Mouse (Mus musculus) cortical plate, adult 2 months (tissue): ENCODE results near the gene Olfr97.

Experiments
- CTCF ChIP-seq: fragments of 200-500 bp; IDR thresholded peaks from 2 replicates; pipeline ENCODE4 v1.5.1; 2011; ENCODE audit warnings: mild to moderate bottlenecking, control low read depth, low read length; ENCODE audit not compliant: insufficient read depth; ENCODE audit errors: extremely low read depth
- POLR2A ChIP-seq: fragments of 200-500 bp; IDR thresholded peaks from 2 replicates; pipeline ENCODE4 v1.6.1; 2011; ENCODE audit warnings: mild to moderate bottlenecking, low read length, control low read depth; ENCODE audit not compliant: insufficient read depth; ENCODE audit errors: extremely low read depth

DNA sequence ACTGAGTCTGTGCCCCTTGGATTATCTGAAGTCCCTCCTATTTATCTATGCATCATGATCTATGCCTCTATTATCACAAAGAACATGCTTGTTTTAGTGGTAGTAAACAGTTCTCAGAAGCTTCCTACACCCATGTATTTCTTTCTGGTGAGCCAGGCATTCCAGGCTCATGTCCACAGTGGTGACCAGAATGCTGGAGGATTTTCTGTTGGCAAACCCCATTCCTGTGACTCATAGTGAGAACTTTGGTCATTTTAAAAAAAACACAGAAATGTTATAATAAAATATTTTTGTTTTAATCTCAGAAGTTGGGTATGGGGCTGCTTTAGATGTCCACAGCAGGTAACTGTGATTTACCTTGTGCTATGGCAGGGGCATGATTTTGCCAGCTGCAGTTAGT lies 12.3 kb upstream of the Olfr97 start:
- TF ChIP-seq CTCF (no peak), POLR2A (no peak)
